Mouse (Mus musculus) kidney, postnatal 25 days (tissue): Measurements from ENCODE around the gene Rgma.

Experiments used
- DNase-seq, 2 experiments: peaks; one replicate each; pipeline ENCODE4 v3.0.0; 2021; ENCODE audit warnings: mixed read lengths in 2 of 2

The Rgma gene

GRCm38 (mm10) chr7:73371587-73372321, 3.6 kb upstream of the Rgma start:
- no peak for DNase-seq

DNA sequence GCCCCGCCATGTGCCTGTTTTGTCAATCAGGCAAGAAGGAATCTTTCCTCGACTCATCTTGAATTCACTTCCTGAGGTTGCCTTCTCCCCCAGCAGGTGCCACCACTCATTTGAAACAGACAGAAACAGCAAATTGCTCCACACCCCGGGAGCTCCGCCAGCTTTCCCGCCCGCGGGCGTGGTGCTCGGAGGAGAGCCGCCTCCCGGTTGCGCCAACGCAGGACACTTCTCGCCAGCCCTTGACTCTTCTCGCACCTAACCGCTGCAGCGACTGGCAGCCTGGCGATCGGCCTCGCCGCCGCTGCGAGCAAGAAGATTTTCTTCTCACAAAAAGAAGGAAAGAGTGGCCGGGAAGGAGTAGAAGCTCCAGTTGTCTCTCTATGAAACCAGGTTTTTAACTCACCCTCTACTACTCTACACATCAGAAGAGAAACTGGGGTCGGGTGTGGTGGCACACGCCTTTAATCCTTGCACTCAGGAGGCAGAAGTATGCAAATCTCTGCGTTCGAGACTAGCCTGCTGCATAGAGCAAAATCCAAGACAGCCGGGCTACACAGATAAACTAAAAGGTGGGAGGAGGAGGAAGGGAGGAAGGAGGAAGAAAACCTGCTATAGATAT, 2.8 kb upstream of the Rgma start:
- DNase-seq = peak; percentile 51 to 68

DNA sequence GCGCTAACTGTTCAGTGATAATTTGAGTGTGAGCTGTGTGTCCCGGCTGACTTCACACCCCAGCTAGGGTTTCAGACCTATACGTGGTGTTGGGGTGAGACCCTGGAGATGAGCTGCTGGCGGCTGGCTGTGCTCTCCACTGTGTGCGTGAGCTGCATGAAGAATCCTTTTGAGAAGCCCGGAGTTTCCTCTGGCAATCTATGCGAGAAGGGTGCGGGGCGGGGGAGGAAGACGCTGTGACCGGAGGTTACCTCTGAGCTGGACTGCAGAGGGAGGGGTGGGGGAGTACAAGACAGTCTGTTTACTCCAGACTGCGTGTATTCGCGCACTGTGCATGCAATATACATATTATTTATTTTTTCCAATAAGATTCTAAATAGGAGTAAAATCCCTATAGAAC, 582 bp upstream of the Rgma start:
- peak in 1 of 2 experiments; percentile 66 for DNase-seq

- DNase-seq = peak in 1 of 2 experiments; percentile 79
Measured at GRCm38 (mm10) chr7:73376101-73377001, 1.0 kb downstream of the Rgma start.

- no peak for DNase-seq
Measured at GRCm38 (mm10) chr7:73377307-73377706, 2.0 kb downstream of the Rgma start.

- no peak for DNase-seq
Measured at GRCm38 (mm10) chr7:73378034-73378433, 2.7 kb downstream of the Rgma start.

DNA sequence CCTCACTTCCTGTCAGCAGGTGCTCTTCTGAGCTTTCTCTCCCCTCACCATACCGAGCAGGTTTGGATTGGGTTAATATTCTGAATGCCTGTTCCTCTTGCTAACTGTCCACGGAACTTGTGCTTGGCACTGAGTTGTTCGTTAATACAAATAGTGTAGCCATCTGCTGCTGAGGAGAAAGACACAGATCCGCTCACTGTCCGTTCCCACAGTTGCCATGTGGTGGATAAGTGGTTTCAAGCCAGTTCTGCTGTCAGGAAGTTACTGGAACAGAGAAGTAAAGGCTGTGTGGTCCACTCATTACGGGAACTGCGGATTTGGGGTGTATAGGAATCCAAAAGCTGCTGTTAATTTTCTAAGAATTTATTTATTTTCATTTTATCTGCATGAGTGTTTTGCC, 7.5 kb downstream of the Rgma start:
- no peak for DNase-seq

DNA sequence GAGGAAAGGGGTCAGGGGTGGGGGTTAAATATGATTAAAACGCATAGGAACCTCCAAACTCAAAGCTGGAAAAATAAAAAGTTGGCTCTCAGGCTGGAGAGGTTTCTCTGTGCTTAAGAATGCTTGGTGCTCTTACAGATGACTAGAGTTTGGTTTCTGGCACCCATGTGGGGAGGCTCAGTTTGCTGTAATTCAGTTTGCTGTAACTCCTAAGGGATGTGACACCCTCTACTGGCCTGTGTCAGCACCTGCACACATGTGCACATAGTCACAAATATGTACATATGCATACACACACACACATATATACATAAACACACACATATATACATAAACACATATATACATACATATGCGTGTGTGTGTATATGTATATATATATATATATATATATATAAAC, 13.6 kb downstream of the Rgma start:
- DNase-seq = no peak

- DNase-seq = peak in 1 of 2 experiments; percentile 46
Measured at GRCm38 (mm10) chr7:73389419-73389818, 14.1 kb downstream of the Rgma start.

- peak; percentile 29 to 58 for DNase-seq
Measured at GRCm38 (mm10) chr7:73389871-73390294, 14.6 kb downstream of the Rgma start.

GRCm38 (mm10) chr7:73390426-73391001, 15.2 kb downstream of the Rgma start:
- no peak for DNase-seq

GRCm38 (mm10) chr7:73391002-73391517, 15.8 kb downstream of the Rgma start:
- peak; percentile 93 to 96 for DNase-seq

DNA sequence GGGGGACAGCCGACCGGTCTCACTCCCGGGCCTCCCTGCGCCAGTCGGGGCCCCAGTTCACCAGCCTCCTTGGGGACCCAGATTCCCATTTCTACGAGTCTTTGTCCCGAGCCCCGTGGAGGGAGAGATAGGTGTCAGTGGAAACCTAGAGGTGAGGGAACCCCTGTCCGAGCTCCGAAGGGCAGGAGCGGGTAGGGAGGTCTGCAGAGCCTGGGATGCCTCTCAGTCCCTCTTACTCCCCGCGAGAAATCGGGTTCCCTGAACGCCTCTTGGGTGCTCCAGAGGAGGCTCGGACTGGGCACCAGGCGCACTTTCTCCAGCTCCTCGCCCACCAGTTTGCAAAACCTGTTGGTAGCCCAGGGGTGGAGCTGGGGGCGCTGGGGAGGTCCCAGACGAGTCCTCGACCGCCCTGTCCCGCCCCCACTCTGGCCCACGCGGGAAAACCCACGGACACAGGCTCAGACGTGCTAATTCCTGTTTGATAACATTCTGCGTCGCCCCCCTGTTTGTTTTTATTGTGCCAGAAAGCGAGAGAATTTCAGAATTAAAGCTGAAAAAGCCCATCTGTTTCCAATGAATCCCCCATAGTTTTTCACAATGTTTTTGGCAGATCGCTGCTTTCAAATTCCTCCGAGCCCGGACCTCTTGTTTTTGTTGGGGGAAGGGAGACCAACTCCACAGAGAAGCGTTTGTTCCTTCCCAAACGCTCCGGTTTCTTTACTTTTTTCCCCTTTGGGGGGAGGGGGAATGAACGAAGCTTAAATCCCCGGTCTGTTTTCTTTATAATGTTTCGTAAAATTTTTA, 16.4 kb downstream of the Rgma start:
- peak in 1 of 2 experiments; percentile 56 for DNase-seq

DNA sequence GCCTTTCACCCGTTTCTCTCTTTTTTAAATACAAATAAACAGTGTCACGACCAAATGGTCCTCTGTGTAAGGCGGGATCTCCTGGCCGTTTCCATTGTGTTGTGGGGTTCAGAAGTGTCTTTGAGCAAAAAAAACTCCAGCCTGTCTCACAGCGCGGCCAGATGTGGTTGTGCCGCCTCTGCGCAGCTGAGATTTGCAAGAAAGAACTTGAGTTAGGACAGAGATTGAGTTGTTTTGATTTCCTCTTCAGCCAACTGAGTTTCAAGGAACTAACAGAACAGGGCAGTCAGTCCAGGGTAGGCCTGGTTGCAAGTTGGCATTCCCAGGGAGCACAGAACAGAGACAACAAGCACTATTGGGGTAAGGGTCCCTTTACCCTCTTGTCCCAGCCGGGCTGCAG, 17.1 kb downstream of the Rgma start:
- DNase-seq = peak in 1 of 2 experiments; percentile 26

DNA sequence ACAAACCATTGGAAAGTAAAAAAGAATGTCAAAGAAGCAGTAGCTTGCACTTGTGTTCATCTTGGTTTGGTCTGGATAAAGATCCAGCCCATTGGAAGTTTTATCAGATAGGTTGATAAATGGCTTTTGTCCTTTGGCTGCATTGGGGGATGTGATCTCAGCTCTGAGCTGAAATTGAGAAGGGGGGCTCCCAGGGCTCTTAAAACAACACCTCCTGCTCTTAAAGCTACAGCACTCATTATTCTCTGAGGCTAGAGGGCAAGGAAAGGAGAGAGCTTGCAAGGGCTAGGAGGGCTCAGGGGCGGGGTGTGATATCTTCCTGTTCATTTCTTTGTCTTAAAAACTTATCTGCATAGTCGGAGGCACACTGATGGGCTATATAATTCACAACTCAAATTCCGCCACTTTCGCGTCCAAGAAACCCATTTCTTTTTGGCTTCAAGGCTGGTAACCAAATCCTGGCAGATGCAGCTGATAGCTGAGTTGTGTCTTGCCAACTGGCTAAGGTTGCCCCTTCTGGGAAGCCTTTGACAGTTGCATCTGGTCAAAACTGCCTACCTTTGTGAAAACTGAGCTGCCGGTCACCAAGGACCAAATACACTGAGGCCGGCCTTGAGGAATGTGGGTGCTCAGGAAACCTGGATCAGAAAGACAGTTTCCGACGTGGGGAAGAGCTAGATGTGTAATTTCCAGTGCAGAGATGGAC, 18.2 kb downstream of the Rgma start:
- DNase-seq = peak in 1 of 2 experiments; percentile 24

GRCm38 (mm10) chr7:73394013-73394409, 18.7 kb downstream of the Rgma start:
- DNase-seq = peak in 1 of 2 experiments; percentile 51

DNA sequence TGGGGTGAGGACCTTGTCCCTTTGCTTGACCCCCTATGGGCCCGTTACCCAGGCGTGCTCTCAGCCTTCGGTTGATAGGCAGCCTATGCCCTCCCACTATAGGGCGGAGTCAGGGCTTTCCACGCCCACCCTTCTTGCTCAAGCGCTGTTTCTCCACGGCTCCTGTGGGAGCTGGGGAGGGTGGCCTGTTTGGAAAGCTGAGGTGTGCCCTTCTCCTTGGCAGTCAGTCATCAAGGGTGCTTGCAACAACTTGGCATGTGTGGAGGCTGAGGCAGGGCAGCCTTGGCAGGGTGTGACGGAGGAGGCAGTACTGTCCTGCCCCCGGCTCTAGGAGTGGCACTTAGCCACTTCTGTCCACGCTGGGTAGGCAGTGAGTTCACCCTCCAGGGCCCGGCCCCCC, 23.0 kb downstream of the Rgma start:
- DNase-seq = peak; percentile 80 to 83

- DNase-seq = peak in 1 of 2 experiments; percentile 37
Measured at GRCm38 (mm10) chr7:73398806-73399442, 23.6 kb downstream of the Rgma start.

- peak; percentile 81 to 90 for DNase-seq
Measured at GRCm38 (mm10) chr7:73399501-73400044, 24.3 kb downstream of the Rgma start.
